Mouse (Mus musculus) heart, embryonic 11.5 days (tissue): Measurements from ENCODE around the gene Fam129b. TPM values are rescaled to one million over a fixed set of nuclear protein-coding genes. Genes with fewer than 3 reads are reported as not detected.
"Not testable (repeated sequence)": the region's sequence is repeated elsewhere in the genome, so short reads cannot be mapped to it uniquely, and the experiment has no call there.

Source experiments
- ATAC-seq: fragments of 200-750 bp; cut with Nextera tagmentation; replicated peaks from 2 replicates; pipeline ENCODE4 v1.8.0; 2017; ENCODE audit warnings: moderate library complexity; ENCODE audit not compliant: insufficient number of reproducible peaks, low FRiP score, low TSS enrichment
- H3K27ac ChIP-seq: fragments of 300-500 bp; sonication (generic); 2 replicates; pipeline ENCODE4 v1.5.1; 2014; ENCODE audit warnings: mild to moderate bottlenecking, low read depth, low read length
- H3K27me3 ChIP-seq: fragments of 300-500 bp; sonication (generic); 2 replicates; pipeline ENCODE4 v1.6.1; 2014; ENCODE audit warnings: mild to moderate bottlenecking, low read length, mixed read lengths; ENCODE audit not compliant: control insufficient read depth, insufficient read depth
- H3K36me3 ChIP-seq: fragments of 300-500 bp; sonication (generic); 2 replicates; pipeline ENCODE4 v1.6.1; 2014; ENCODE audit warnings: mild to moderate bottlenecking, low read length, moderate library complexity, mixed read lengths; ENCODE audit not compliant: control insufficient read depth, insufficient read depth
- H3K4me1 ChIP-seq: fragments of 300-500 bp; sonication (generic); 2 replicates; pipeline ENCODE4 v1.6.1; 2014; ENCODE audit warnings: low read length; ENCODE audit not compliant: control insufficient read depth, insufficient read depth
- H3K4me2 ChIP-seq: fragments of 300-500 bp; sonication (generic); 2 replicates; pipeline ENCODE4 v1.6.1; 2014; ENCODE audit warnings: mild to moderate bottlenecking, moderate library complexity
- H3K4me3 ChIP-seq: fragments of 300-500 bp; sonication (generic); 2 replicates; pipeline ENCODE4 v1.5.1; 2014; ENCODE audit warnings: low read depth, low read length
- H3K9ac ChIP-seq: fragments of 300-500 bp; sonication (generic); 2 replicates; pipeline ENCODE4 v1.6.1; 2014; ENCODE audit warnings: mild to moderate bottlenecking, low read depth, low read length, moderate library complexity
- H3K9me3 ChIP-seq: fragments of 300-500 bp; sonication (generic); replicated peaks from 2 replicates; pipeline ENCODE4 v1.6.1; 2016; ENCODE audit warnings: low read length; ENCODE audit not compliant: control insufficient read depth
- WGBS: fragments of 180-500 bp; shearing (Covaris S2); extraction: QIAGEN DNeasy Blood & Tissue Kit; methylation state at CpG from one replicate; pipeline ENCODE4 v1.1.7; 2014; ENCODE audit not compliant: insufficient replicate concordance; 5-methylcytosine and 5-hydroxymethylcytosine counted together
- polyA plus RNA-seq: library from polyadenylated mRNA; unstranded; fragments of >200 nt; fragmentation: Nextera tagmentation; extraction: Ambion mirVana; gene quantifications from 2 replicates; pipeline ENCODE4 v1.2.1, GENCODE M21; 2014

Fam129b gene
- polyA plus RNA-seq, 1 experiment from 2014 or later: 21.5 TPM

GRCm38 (mm10) chr2:32845572-32846100, 30.3 kb upstream of the Fam129b start:
- WGBS: 7% methylated on average over 12 of the region's 12 CpGs
- Histone ChIP-seq H3K27me3 (no peaks in the 10 kb centered on the region), H3K36me3 (no peaks in the 10 kb centered on the region), H3K27ac (no peak overlapping the region), H3K4me2 (peak overlapping the region; percentile 95), H3K9ac (peak overlapping the region; percentile 77), H3K4me1 (peaks cover 3% of the 10 kb centered on the region; the same call in 1 of the 2 replicates), H3K9me3 (no peaks in the 10 kb centered on the region), H3K4me3 (peak overlapping the region; percentile 79)
- no peak for ATAC-seq

DNA sequence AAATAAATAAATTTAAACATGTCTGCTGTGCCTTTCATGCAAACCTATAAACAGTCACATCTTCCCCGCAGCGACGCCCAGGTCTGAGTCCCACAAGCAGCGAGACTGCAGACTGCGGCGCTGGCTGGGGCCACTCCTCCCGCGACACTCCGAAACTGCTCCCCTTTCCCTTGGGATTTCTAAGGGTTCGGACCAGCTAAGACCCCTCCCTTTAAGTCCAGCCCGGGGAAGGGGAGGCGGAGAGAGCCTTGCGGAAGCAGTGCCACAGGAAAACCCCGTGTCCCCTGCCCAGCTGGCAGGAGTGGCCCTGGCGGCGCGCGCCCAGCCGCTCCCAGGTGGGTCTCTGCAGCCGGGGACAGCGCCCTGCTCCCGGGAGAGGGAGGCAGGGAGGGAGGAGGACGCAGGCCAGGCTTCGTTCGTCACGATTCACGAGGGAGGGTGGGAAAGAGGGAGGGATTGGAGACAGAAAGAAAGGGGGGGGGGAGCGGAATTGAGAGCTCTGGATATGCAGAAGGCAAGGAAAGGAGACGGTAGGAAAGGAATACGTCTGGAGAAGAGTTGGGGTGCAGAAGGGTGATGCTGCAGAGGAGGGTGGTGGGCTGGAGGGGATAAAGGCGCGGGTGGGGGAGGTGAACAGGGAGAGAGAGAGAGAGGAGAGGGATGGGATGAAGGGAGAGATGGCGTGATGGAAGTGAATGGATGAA, 29.7 kb upstream of the Fam129b start:
- Histone ChIP-seq H3K27ac (peak overlapping the region; percentile 71), H3K4me3 (peak overlapping the region; percentile 79), H3K9me3 (no peaks in the 10 kb centered on the region), H3K9ac (peak overlapping the region; percentile 77), H3K4me1 (peaks cover 3% of the 10 kb centered on the region; the same call in 1 of the 2 replicates), H3K4me2 (peak overlapping the region; percentile 95), H3K27me3 (no peaks in the 10 kb centered on the region; the same call in 1 of the 2 replicates), H3K36me3 (no peaks in the 10 kb centered on the region)
- WGBS: under 1% methylated on average over 33 of the region's 33 CpGs
- no peak; the same call in 1 of the 2 replicates for ATAC-seq

DNA sequence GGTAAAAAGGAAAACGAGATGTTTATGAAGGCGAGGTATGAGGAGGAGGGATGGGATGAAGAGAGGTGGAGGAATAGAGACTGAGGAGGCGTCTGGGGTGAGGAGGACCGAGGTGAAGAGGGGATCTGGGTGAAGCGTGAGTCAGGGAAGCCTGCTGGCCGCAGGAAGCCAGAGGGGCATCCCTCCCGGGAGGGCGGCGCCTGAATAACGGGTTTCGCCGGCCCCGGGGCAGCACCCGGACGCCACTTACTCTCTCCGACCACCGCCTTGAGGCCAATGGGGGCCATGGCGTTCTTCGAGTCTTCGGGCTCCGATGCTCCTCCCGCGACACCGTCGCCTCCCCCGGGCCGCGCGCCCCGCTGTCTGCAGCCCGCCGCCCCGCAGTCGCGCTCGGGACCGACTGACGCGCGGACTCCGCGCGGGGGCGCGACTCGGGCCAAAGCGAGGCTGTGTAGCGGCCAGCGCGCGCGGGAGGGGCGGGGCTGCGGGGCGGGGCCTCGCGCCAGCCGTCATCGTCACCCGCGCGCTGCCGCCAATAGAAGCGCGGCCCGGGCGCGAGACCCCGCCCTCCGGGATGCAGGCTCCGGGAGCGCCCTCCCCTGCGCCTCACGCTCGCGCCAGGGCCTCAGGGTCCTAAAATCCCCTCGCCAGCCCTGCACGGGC, 29.0 kb upstream of the Fam129b start, which contains the start of gene Stxbp1:
Gene Stxbp1 (minus strand): TSS at position 441 of the 663 bp plus-strand sequence.
- peak within 1 kb of the TSS; percentile 79 for H3K4me3 ChIP-seq
- ATAC-seq: peak; percentile 90
- H3K4me1 ChIP-seq: peaks cover 3% of the 10 kb centered on the region; the same call in 1 of the 2 replicates
- H3K9me3 ChIP-seq: no peaks in the 10 kb centered on the region
- peak within 1 kb of the TSS; percentile 71 for H3K27ac ChIP-seq
- peak within 1 kb of the TSS; percentile 77 for H3K9ac ChIP-seq
- H3K36me3 ChIP-seq: no peaks in the 10 kb centered on the region
- peak within 1 kb of the TSS; percentile 95 for H3K4me2 ChIP-seq
- 0% methylated on average over 71 of the region's 78 CpGs for WGBS
- H3K27me3 ChIP-seq: peaks cover 6% of the 10 kb centered on the region; the same call in 1 of the 2 replicates

GRCm38 (mm10) chr2:32847468-32847821, 28.5 kb upstream of the Fam129b start:
- Histone ChIP-seq H3K9ac (no peak overlapping the region), H3K4me3 (peak overlapping the region; percentile 79), H3K4me2 (peak overlapping the region; percentile 95), H3K9me3 (no peaks in the 10 kb centered on the region), H3K27ac (no peak overlapping the region), H3K4me1 (peaks cover 3% of the 10 kb centered on the region; the same call in 1 of the 2 replicates), H3K27me3 (peaks cover 11% of the 10 kb centered on the region), H3K36me3 (no peaks in the 10 kb centered on the region)
- 36% methylated on average over 6 of the region's 6 CpGs for whole genome bisulfite sequencing
- no peak for ATAC-seq

DNA sequence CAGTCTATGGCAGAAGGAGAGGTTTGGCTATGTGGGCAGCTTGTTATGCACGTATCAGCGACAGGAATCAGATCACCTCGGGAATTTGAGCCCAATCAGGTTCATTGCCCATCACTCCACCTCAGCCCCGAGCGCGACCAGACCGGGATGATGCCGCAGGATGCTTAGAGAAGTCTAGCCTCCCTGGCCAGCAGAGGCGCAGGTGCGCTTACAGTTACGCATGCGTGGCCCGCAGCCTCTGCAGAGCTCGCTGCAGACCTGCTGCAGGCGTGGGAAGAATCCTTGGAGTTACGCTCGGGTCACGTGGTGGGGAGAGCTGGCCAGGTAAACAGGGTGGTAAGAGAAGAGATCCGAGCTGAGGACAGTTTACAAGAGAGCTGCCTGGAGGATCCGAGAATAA, 23.8 kb upstream of the Fam129b start:
- ATAC-seq: no peak
- whole genome bisulfite sequencing: 2% methylated on average over 20 of the region's 20 CpGs
- Histone ChIP-seq H3K9me3 (no peaks in the 10 kb centered on the region), H3K9ac (no peak overlapping the region), H3K27ac (no peak overlapping the region), H3K4me2 (peak overlapping the region; percentile 32), H3K4me1 (no peaks in the 10 kb centered on the region), H3K36me3 (no peaks in the 10 kb centered on the region), H3K27me3 (peaks cover 16% of the 10 kb centered on the region), H3K4me3 (peak overlapping the region; percentile 5; the same call in 1 of the 2 replicates)

GRCm38 (mm10) chr2:32853716-32854115, 22.2 kb upstream of the Fam129b start:
- not testable (repeated sequence) for H3K9ac ChIP-seq, H3K9me3 ChIP-seq, H3K27ac ChIP-seq, H3K4me2 ChIP-seq, H3K4me3 ChIP-seq, H3K36me3 ChIP-seq, H3K4me1 ChIP-seq, ATAC-seq
- peaks cover 16% of the 10 kb centered on the region for H3K27me3 ChIP-seq
- 63% methylated on average over 4 of the region's 4 CpGs for WGBS

- Histone ChIP-seq H3K4me1 (no peaks in the 10 kb centered on the region), H3K9me3 (no peaks in the 10 kb centered on the region), H3K27me3 (peaks cover 16% of the 10 kb centered on the region), H3K27ac (no peak overlapping the region), H3K4me3 (no peak overlapping the region), H3K4me2 (no peak overlapping the region), H3K9ac (no peak overlapping the region), H3K36me3 (no peaks in the 10 kb centered on the region)
- no peak for ATAC-seq
- WGBS: 2% methylated on average over 8 of the region's 8 CpGs
Observed at GRCm38 (mm10) chr2:32854206-32854605, 21.7 kb upstream of the Fam129b start.

GRCm38 (mm10) chr2:32855046-32855785, 20.7 kb upstream of the Fam129b start:
- 60% methylated on average over 7 of the region's 7 CpGs for WGBS
- no peak overlapping the region for H3K27ac ChIP-seq
- H3K9ac ChIP-seq: no peak overlapping the region
- peaks cover 16% of the 10 kb centered on the region for H3K27me3 ChIP-seq
- H3K36me3 ChIP-seq: no peaks in the 10 kb centered on the region
- no peaks in the 10 kb centered on the region for H3K4me1 ChIP-seq
- no peak for ATAC-seq
- H3K4me3 ChIP-seq: no peak overlapping the region
- no peaks in the 10 kb centered on the region for H3K9me3 ChIP-seq
- no peak overlapping the region for H3K4me2 ChIP-seq
